Mouse (Mus musculus) cortical plate, adult 2 months (tissue): ENCODE data around the gene Eepd1. TPM values are rescaled to one million over a fixed set of nuclear protein-coding genes. Genes with fewer than 3 reads are reported as not detected.
"Not testable (repeated sequence)": the region's sequence is repeated elsewhere in the genome, so short reads cannot be mapped to it uniquely, and the experiment has no call there.

Experiments
- H3K27ac ChIP-seq: fragments of 200-500 bp; 2 replicates; pipeline ENCODE4 v1.5.1; 2012; ENCODE audit warnings: low read length, control low read depth, inconsistent platforms; ENCODE audit not compliant: insufficient read depth
- H3K4me1 ChIP-seq: fragments of 200-500 bp; 2 replicates; pipeline ENCODE4 v1.6.1; 2011; ENCODE audit warnings: low read length; ENCODE audit not compliant: control insufficient read depth, insufficient read depth
- H3K4me3 ChIP-seq: fragments of 200-500 bp; 2 replicates; pipeline ENCODE4 v1.5.1; 2011; ENCODE audit warnings: mild to moderate bottlenecking, low read length, control low read depth; ENCODE audit not compliant: insufficient read depth
- CTCF ChIP-seq: fragments of 200-500 bp; IDR thresholded peaks from 2 replicates; pipeline ENCODE4 v1.5.1; 2011; ENCODE audit warnings: mild to moderate bottlenecking, control low read depth, low read length; ENCODE audit not compliant: insufficient read depth; ENCODE audit errors: extremely low read depth
- POLR2A ChIP-seq: fragments of 200-500 bp; IDR thresholded peaks from 2 replicates; pipeline ENCODE4 v1.6.1; 2011; ENCODE audit warnings: mild to moderate bottlenecking, low read length, control low read depth; ENCODE audit not compliant: insufficient read depth; ENCODE audit errors: extremely low read depth
- polyA plus RNA-seq: library from polyadenylated mRNA; depleted of rRNA; stranded (reverse); fragments of >200 nt; gene quantifications from 2 replicates; pipeline ENCODE4 v1.2.3, GENCODE M21; 2012; rRNA removed

The Eepd1 gene
- polyA plus RNA-seq: 13.9 and 14.2 TPM in 2 replicates

- TF ChIP-seq POLR2A (peak; percentile 17; the same call in 1 of the 2 replicates), CTCF (no peak)
Measured at GRCm38 (mm10) chr9:25481344-25482095, at the start of gene Eepd1. Eepd1 (plus strand) TSS chr9:25481547.

GRCm38 (mm10) chr9:25438836-25439235, 42.5 kb upstream of the Eepd1 start:
- Histone ChIP-seq H3K27ac (no peak overlapping the region), H3K4me3 (no peak overlapping the region), H3K4me1 (peaks cover 3% of the 10 kb centered on the region)
- TF ChIP-seq CTCF (no peak), POLR2A (no peak)

More at GRCm38 (mm10) chr9:25481344-25482095, at the start of gene Eepd1:
- peak within 1 kb of the TSS; percentile 79 for H3K4me3 ChIP-seq
- H3K27ac ChIP-seq: peak within 1 kb of the TSS; percentile 77
- H3K4me1 ChIP-seq: peaks cover 5% of the 10 kb centered on the region

- not testable (repeated sequence) for H3K4me1 ChIP-seq, H3K4me3 ChIP-seq, H3K27ac ChIP-seq
Measured at GRCm38 (mm10) chr9:25440046-25440445, 41.3 kb upstream of the Eepd1 start.

GRCm38 (mm10) chr9:25442041-25442440, 39.3 kb upstream of the Eepd1 start:
- Histone ChIP-seq H3K4me3 (no peak overlapping the region), H3K4me1 (peaks cover 3% of the 10 kb centered on the region), H3K27ac (no peak overlapping the region)
- TF ChIP-seq POLR2A: no peak
- TF ChIP-seq CTCF: no peak

- H3K4me3 ChIP-seq: no peak overlapping the region
- TF ChIP-seq CTCF (no peak), POLR2A (no peak)
- H3K27ac ChIP-seq: peak overlapping the region; percentile 67
- peaks cover 3% of the 10 kb centered on the region for H3K4me1 ChIP-seq
Measured at GRCm38 (mm10) chr9:25443029-25443428, 38.3 kb upstream of the Eepd1 start.

- H3K4me3 ChIP-seq: no peak overlapping the region
- TF ChIP-seq CTCF: no peak
- TF ChIP-seq POLR2A: no peak
Measured at GRCm38 (mm10) chr9:25443546-25443945, 37.8 kb upstream of the Eepd1 start.

GRCm38 (mm10) chr9:25450394-25450793, 31.0 kb upstream of the Eepd1 start:
- TF ChIP-seq POLR2A (no peak), CTCF (no peak)

More at GRCm38 (mm10) chr9:25443546-25443945, 37.8 kb upstream of the Eepd1 start:
- H3K27ac ChIP-seq: no peak overlapping the region
- H3K4me1 ChIP-seq: peaks cover 3% of the 10 kb centered on the region

GRCm38 (mm10) chr9:25455027-25455426, 26.3 kb upstream of the Eepd1 start:
- TF ChIP-seq CTCF: no peak
- no peak for TF ChIP-seq POLR2A
- H3K27ac ChIP-seq: no peak overlapping the region
- no peaks in the 10 kb centered on the region for H3K4me1 ChIP-seq
- H3K4me3 ChIP-seq: no peak overlapping the region

More at GRCm38 (mm10) chr9:25450394-25450793, 31.0 kb upstream of the Eepd1 start:
- no peaks in the 10 kb centered on the region for H3K4me1 ChIP-seq
- H3K4me3 ChIP-seq: no peak overlapping the region
- no peak overlapping the region for H3K27ac ChIP-seq

- Histone ChIP-seq H3K4me3 (no peak overlapping the region), H3K27ac (no peak overlapping the region), H3K4me1 (no peaks in the 10 kb centered on the region)
- TF ChIP-seq CTCF (no peak), POLR2A (no peak)
Measured at GRCm38 (mm10) chr9:25460835-25461555, 20.4 kb upstream of the Eepd1 start.

- no peak for TF ChIP-seq CTCF
- TF ChIP-seq POLR2A: no peak
- no peak overlapping the region for H3K27ac ChIP-seq
- no peaks in the 10 kb centered on the region for H3K4me1 ChIP-seq
- no peak overlapping the region for H3K4me3 ChIP-seq
Measured at GRCm38 (mm10) chr9:25464305-25464704, 17.0 kb upstream of the Eepd1 start.
